Mouse (Mus musculus): ENCODE data around the gene Frmd8. TPM values are rescaled to one million over a fixed set of nuclear protein-coding genes. Genes with fewer than 3 reads are reported as not detected.
A peak's percentile ranks its signal among the peaks of the same experiment; 100 is the strongest.

Gene Frmd8
- polyA plus RNA-seq (2012; rRNA removed) = 24.6 and 48.3 TPM in 2 replicates

DNA sequence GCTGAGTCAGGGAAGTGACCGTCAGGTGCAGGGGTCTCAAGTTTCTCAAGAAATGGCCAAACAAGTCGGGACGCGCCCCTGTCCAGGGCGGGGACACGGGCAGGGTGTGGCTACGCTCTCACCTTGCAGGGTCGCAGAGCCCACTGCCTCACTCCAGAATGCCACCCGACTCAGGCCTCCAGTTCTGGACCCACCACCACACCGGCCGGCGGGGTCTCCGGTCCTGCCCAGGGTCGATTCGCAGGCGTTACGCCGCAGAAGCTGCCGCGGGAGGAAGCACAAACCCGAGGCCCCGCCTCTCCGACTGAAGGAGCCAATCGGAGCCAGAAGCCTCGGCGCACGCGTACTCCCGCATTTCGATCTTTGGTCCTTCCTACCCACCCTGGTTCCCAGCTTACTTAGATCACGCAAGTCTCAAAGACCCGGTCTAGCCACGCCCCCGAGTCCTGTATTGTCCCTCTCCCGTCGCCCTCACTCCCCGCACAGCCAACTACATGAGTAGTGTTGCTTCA lies at the start of gene Frmd8:
Gene Frmd8 (minus strand): TSS at position 306 of the 512 bp plus-strand sequence.
- under 1% methylated on average over 37 of the region's 37 CpGs for WGBS
- DNase-seq (ENCODE audit: low read depth, low spot score) = peak; percentile 71

DNA sequence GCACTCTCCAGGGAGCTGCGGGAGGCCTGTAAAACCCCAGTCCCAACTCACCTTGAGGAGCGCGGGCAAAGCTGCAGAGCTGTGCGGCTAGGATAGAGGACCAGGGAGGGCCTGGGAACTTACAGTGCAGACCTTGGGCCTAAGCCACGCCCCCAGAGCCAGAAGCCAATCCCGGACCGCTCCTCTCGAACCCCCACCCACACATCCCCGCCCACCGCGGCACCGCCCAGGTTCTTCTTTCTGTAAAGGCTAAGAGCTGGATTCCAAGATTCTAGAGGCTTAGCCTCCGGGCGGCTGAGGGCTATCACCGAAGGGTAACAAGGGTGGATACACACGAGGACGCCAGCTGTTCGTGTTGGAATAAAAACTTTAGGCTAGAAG lies 49.6 kb upstream of the Frmd8 start, which contains the start of gene Cdc42ep2:
Gene Cdc42ep2 (minus strand): TSS at position 104 of the 381 bp plus-strand sequence.
- peak; percentile 74 for DNase-seq (ENCODE audit: low read depth, low spot score)
- WGBS = under 1% methylated on average over 18 of the region's 18 CpGs

DNA sequence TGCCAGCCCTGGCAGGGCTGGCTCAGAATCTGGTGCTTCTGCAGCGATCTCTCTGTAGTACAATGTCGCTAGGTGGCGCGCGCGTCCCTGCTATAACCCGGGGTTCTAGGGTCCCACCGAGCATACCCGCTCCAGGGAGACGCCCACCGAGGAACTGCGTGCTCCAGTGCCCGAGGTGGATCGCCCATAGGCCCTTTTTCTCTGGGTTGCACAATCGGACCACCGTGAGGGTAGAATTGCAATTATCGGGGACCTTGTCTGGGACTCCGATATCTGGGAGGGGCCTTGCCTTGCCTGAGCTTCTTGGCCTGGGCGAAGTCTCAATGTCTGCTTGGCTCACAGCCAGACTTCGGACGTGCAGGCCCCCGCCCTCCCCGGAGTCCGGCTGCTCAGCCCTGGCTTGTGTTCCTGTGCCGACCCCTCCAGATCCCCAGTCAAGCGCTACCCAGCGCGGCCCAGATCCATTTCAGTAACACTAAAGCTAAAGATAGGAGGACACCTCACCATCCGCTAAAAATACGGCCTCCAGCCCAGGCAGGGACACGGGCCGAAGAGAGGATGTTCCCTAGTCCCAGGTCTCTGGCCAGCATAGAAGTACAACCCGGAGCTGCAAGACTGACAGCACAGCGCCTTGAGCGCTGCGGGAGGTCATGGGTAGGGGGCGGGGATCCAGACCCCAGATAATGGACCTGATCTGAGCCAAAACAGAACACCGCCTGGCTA lies 49.1 kb upstream of the Frmd8 start:
- under 1% methylated on average over 38 of the region's 38 CpGs for WGBS
- no peak for DNase-seq (ENCODE audit: low read depth, low spot score)

DNA sequence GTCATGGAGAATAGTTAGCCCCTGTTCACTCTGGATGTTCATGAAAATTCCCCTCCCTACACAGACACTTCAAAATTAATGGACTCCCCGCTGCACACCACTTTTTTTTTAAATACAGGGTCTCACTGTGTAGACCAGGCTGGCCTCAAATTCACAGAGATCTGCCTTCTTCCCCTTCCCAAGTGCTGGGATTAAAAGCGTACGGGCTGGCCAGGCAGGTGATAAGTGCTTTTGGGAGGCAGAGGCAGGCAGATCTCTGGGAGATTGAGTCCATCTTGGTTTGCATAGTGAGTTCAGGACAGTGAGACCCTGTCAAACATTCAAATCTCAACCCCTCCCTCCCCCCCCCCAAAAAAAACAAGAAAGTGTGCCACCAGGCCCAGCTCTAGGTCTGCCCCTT lies 47.9 kb upstream of the Frmd8 start:
- WGBS = 95% methylated on average over 3 of the region's 3 CpGs
- no peak for DNase-seq (ENCODE audit: low read depth, low spot score)

DNA sequence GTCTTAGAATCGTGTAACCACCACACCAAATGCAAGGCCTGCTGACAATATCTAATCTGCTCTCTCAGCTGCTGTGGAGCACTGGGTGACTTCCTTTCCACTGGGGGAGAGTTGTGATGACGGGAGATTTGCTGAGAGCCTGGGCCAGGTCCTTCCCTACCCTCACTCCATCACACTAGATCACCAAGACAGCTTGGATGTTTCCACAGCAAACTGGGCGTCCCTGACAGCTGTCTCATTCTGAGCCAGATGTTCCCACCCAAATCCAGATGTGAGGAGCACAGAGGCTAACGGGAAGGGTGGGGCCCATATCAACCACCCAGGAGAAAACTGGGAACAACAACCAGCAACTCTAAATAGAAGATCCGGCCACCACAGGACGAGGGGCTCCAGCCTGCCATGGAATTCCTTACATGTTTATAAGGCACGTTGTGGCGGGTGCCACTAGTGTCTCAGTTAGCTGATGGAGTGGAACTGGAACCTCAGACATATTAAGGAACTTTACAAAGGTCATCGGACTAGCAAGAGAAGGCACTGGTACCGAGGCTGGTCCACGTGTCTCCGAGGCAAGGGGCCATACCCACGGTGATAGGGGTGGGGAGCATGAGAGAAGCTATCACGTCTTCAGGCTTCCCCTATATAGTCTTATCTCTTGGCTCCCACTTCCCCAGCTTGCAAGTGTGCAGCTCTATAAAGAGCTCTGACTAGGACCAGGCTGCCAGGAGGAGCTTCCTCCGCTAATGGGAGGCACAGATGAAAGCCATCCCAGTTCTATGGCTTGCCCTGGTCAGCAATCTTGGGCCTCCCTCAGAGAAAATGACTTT lies 47.3 kb upstream of the Frmd8 start:
- DNase-seq (ENCODE audit: low read depth, low spot score) = no peak
- 67% methylated on average over 15 of the region's 15 CpGs for WGBS

DNA sequence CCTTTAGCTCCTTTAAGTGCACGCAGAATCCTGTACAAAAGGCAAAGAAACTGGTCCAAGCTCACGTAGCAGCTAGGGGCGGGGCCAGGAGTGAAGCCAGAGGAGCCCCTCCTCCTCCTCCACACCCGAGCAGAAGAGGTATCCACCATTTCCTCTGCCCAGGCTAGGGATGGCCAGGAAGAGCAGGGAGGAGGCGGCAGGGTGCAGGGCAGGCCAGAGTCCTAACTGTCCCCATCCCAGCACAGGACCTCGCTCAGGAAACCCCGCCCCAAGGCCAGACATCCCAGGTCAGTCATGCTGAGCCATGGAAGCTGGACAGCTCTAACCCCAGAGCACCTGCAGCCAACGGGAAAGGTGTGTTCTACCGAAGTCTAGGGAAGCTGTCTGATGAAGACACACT lies 46.6 kb upstream of the Frmd8 start:
- 22% methylated on average over 9 of the region's 9 CpGs for WGBS
- DNase-seq (ENCODE audit: low read depth, low spot score) = no peak

DNA sequence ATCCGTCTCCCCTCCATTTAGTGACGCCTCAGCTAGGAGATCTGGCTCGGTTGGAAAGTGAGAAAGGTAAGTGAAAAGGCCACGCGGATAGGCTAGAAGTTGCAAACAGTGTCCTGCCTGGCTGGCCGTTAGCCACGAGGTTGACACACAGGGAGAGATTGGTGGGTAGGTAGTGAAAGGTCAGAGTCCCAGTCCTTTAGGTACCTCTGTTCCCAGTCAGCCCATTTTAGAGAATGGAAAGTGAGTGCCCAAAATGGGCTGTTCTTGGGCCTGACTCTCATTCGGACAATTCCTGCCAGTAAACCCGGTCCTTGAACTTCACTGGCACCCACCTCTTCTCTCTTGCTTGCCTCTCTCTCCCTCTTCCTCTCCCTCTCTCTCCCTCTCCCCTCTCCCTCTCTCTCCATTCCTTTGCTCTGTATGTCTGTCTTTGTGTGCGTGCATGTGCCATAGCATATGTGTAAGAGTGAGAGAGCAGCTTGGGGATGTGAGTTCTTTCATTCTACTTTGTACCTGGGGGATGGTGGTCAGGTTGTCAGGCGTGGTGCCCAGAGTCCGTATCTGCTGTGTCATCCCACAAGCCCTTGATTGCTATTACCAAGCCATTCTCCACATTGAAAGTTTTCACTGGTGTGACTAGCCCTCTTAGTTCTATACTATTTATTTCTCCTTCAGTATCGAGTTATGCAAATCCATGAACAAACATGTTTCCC lies 38.1 kb upstream of the Frmd8 start, which contains the start of gene Dpf2:
Gene Dpf2 (minus strand): TSS at position 4 of the 713 bp plus-strand sequence.
- no peak for DNase-seq (ENCODE audit: low read depth, low spot score)
- 8% methylated on average over 13 of the region's 13 CpGs for WGBS

GRCm38 (mm10) chr19:5912103-5913006 lies 37.3 kb upstream of the Frmd8 start:
- DNase-seq (ENCODE audit: low read depth, low spot score) = peak; percentile 99
- WGBS = under 1% methylated on average over 59 of the region's 59 CpGs

DNA sequence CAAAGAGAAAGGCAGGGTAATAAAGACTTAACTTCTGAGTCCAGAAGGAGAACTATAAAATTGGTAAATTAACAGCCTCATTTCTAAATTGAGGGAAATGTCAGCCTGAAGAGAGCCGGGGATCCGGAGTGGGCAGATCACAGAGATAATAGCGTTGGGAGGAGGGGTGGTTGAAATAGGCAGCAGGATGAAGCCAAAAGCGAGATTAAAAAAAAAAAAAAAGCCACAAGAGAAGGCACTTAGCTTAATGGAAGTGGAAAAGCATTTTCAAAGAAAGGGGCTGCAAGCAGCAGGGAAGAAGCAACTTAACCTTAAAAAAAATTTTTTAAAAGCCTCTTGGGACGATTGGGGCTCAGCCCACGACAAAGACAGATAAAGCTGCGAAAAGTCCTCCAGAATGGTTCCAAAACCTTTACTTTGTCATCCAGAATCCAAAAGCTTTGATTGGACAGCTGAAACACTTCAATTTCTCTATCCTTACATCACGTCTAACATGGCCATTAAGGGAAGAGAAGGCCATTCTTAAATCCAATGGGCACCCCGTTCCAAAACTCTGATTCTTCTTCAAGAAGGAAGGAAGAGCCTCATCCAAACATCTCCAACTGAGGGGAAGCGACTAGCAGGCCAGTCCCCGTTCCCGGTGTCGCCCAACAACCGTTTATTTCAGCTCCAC lies 36.5 kb upstream of the Frmd8 start:
- WGBS = 2% methylated on average over 14 of the region's 14 CpGs
- DNase-seq (ENCODE audit: low read depth, low spot score) = no peak

DNA sequence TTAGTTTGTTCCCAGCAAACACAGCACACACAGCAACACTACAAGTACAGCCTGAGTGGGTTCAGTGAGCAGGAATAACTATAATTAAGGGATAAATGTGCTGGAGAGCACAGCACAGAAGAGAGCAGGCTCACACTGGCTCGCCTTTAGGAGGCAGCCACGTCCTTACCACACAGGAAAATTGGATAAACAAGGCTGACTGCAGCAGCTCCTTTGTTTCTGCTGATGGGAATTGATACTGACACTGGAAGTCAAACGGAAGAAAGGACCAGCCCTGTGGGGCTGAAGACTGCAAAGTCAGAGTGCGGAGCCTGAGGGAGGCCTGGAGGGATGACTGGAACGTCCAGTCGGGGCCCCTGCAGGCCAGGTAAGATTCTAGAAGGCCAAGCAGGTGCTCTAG lies 35.1 kb upstream of the Frmd8 start:
- WGBS = 47% methylated on average over 6 of the region's 6 CpGs
- no peak for DNase-seq (ENCODE audit: low read depth, low spot score)

DNA sequence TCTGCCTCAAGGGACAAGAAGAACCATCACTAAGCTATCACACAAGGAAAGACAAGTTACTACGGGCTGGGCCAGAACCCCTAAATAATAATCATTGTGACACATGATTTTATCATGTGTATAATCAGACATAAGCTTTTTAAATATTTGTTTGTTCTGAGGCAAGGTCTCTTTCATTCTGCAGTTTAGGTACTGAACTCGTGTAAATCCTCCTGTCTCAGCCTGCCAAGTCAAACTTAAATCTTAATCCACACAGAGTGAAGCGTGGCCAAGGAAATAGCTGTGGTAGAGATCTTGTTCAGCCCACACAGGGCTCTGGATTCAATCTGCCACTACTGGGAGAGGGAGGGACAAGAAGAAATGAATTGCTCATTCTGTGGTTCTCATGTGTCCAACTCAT lies 32.2 kb upstream of the Frmd8 start:
- no peak for DNase-seq (ENCODE audit: low read depth, low spot score)
- WGBS = 50% methylated on average over 3 of the region's 3 CpGs

DNA sequence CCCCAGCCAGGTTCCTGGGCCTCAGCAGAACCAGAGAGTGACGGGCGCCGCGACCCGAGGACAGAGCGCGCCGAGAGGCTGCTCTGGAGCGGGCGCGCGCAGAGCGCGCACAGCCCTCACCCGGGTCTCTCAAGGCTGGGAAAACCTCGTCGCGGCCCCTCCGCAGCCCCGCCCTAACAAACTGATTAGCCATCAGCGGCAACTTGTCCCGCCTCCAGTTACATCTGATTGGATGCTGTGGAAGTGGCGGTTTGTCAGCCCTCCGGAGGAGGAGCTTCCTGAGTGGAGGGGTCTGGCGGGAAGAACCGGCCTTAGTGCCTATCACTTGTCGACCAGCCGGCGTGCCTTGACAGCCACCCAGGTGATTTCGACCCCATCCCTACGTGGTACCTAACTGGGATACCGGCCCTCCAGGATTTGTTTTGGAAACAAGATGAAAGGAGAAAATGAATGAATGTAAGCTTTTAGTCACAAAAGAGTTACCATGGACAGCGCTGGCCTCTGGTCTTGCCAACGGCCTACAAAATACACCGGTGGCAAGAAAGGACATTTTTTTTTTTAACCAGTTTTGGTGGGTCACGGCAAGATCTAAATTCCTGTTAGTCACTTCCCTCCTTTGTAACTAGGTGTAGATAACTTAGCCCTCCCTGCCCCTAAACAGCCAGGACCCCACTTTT lies 19.1 kb upstream of the Frmd8 start, which contains the start of gene Tigd3:
Gene Tigd3 (minus strand): TSS at position 148 of the 677 bp plus-strand sequence.
- DNase-seq (ENCODE audit: low read depth, low spot score) = no peak
- under 1% methylated on average over 36 of the region's 36 CpGs for WGBS

- no peak for DNase-seq (ENCODE audit: low read depth, low spot score)
- 9% methylated on average over 31 of the region's 31 CpGs for WGBS
These were observed 18.4 kb upstream of the Frmd8 start for GRCm38 (mm10) chr19:5893282-5894001.

DNA sequence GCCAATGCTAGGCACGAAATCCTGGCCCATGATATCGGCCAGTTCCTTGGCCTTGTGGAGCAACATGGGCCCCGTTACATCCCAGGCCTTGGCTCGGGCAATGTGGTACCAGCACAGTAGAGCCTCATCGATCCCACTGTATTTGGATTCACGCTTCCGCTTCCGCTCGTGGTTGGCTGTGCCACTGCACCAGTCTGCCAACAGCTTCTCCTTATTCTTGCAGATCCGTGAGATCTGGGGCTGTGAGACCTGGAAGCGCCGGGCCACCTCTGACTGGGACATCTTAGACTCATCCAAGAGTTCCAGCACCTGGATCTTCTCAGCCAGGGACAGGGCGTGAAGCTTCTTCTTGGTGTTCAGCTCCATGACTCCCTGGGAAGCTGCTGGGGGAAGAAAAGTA lies 17.7 kb upstream of the Frmd8 start:
- WGBS = 95% methylated on average over 13 of the region's 13 CpGs
- DNase-seq (ENCODE audit: low read depth, low spot score) = no peak

- 92% methylated on average over 7 of the region's 7 CpGs for WGBS
- no peak for DNase-seq (ENCODE audit: low read depth, low spot score)
These were observed 17.2 kb upstream of the Frmd8 start for GRCm38 (mm10) chr19:5892262-5892661.

DNA sequence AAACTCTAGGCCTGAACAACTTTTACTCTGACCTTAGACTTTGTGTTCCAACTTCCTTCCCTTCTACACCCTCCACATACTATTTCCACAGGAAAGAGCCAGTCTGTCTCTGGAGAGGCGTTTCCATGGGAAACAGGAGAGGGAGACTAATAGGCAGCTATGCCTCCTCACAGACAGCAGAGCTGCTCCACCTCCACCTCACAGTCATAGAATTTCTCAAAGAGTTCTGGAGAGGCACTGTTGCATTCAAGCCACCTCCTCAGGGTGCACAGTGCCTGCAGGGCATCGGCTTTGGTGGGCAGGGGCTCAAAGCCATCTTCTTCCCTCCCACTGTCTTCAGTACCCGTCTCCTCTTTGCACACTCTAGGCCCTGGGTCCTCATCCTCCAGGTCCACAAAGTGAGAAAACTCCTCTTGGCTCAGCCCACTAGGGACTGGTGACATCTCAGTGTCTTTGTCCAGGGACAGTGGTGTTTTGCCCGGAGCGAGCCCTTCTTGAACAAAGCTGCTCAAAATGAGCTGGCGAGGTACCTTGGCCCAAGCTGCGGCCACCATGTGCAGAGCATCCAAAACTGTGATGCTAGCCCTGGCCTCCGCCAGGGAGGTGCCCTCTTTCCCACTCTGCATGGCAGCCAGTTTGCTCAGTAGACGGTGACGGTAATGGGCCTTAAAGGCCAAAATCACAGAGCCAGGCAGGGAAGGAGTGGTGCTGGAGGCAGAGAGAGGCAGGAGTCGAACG lies 16.6 kb upstream of the Frmd8 start:
- 91% methylated on average over 12 of the region's 12 CpGs for WGBS
- DNase-seq (ENCODE audit: low read depth, low spot score) = no peak

- DNase-seq (ENCODE audit: low read depth, low spot score) = no peak
- WGBS = 27% methylated on average over 4 of the region's 4 CpGs
These were observed 14.1 kb upstream of the Frmd8 start for GRCm38 (mm10) chr19:5889211-5889610.
